Mouse (Mus musculus) liver, embryonic 13.5 days (tissue): ENCODE measurements around the gene Gamt. TPM values are rescaled to one million over a fixed set of nuclear protein-coding genes. Genes with fewer than 3 reads are reported as not detected.
A peak's percentile ranks its signal among the peaks of the same experiment; 100 is the strongest.

ENCODE experiments used
- ATAC-seq: fragments of 200-750 bp; cut with Nextera tagmentation; 2 replicates; pipeline ENCODE4 v1.8.0; 2017; ENCODE audit warnings: low read depth, mild to moderate bottlenecking, moderate number of reproducible peaks, moderate library complexity
- DNase-seq: peaks from one replicate; pipeline ENCODE4 v3.0.0; 2022
- H3K27ac ChIP-seq: fragments of 300-500 bp; sonication (generic); 2 replicates; pipeline ENCODE4 v1.5.1; 2015; ENCODE audit warnings: moderate library complexity, mild to moderate bottlenecking, inconsistent platforms
- H3K27me3 ChIP-seq: fragments of 300-500 bp; sonication (generic); 2 replicates; pipeline ENCODE4 v1.6.1; 2015; ENCODE audit warnings: mild to moderate bottlenecking, inconsistent platforms
- H3K36me3 ChIP-seq: fragments of 300-500 bp; sonication (generic); 2 replicates; pipeline ENCODE4 v1.6.1; 2015; ENCODE audit warnings: mild to moderate bottlenecking, inconsistent platforms
- H3K4me1 ChIP-seq: fragments of 300-500 bp; sonication (generic); replicated peaks from 2 replicates; pipeline ENCODE4 v1.6.1; 2015; ENCODE audit warnings: inconsistent platforms
- H3K4me2 ChIP-seq: fragments of 300-500 bp; sonication (generic); 2 replicates; pipeline ENCODE4 v1.6.1; 2015; ENCODE audit warnings: inconsistent platforms, mild to moderate bottlenecking, moderate library complexity
- H3K4me3 ChIP-seq: fragments of 300-500 bp; sonication (generic); replicated peaks from 2 replicates; pipeline ENCODE4 v1.5.1; 2015; ENCODE audit warnings: mild to moderate bottlenecking, inconsistent platforms
- H3K9ac ChIP-seq: fragments of 300-500 bp; sonication (generic); 2 replicates; pipeline ENCODE4 v1.6.1; 2015; ENCODE audit warnings: mild to moderate bottlenecking, inconsistent platforms
- H3K9me3 ChIP-seq: fragments of 300-500 bp; sonication (generic); replicated peaks from 2 replicates; pipeline ENCODE4 v1.6.1; 2016; ENCODE audit warnings: inconsistent platforms
- WGBS: fragments of 180-500 bp; shearing (Covaris S2); methylation state at CpG from one replicate; pipeline ENCODE4 v1.1.7; 2015; ENCODE audit not compliant: insufficient replicate concordance; 5-methylcytosine and 5-hydroxymethylcytosine counted together
- polyA plus RNA-seq: library from polyadenylated mRNA; unstranded; fragments of >200 nt; fragmentation: Nextera tagmentation; extraction: Ambion mirVana; gene quantifications from 2 replicates; pipeline ENCODE4 v1.2.1, GENCODE M21; 2015

Gene Gamt
- polyA plus RNA-seq, 1 experiment from 2014 or later: 57.2 TPM

DNA sequence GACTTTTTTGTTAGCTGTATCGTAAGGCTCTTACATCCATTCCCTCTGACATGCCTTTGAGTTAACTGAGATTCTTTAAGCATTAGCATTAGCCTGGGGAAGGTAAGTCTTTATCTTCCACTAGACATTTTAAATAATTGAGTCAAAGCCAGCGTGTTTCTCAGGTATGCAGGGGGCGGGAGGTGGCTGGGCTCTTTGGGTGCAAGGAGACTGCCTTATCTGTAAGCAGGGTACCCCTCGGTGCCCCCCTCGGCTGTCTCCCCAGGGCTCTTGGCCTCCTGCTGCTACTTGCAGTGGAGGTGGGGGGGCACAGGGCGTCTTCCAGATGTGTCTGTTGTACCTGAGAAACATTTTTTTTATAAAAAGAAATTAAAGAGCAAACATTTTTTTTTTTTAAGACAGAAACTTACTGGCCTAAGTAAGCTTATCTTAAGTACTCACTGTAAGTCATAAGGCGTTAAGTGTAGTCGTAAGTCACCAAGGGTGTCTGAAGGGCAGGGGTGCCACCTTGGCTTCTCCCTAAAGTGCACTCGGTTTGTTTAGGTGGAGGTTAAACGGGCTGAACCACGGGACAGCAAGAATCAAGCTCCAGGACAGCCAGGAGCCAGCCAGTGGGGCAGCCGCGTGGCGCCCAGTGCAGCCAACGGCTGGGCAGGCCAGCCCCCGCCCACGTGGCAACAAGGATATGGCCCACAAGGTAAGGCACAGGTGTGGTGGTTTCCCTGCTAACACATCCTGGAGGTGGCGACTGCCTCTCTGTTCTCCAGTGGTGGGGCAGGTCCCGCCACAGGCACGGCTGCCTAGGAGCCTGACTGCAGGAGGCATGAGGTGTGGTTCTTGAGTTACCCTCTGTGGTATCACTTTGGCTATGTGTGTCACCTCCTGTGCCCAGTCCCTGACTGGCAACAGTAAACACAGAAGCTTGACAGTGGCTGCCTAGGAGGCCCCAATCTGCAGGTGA lies 21.9 kb upstream of the Gamt start:
- Histone ChIP-seq H3K36me3 (peaks cover 99% of the 10 kb centered on the region), H3K4me1 (peaks cover 11% of the 10 kb centered on the region), H3K9ac (no peak overlapping the region), H3K27me3 (no peaks in the 10 kb centered on the region), H3K4me3 (no peak overlapping the region), H3K4me2 (no peak overlapping the region), H3K9me3 (no peaks in the 10 kb centered on the region), H3K27ac (no peak overlapping the region)
- no peak for ATAC-seq
- WGBS: 82% methylated on average over 20 of the region's 20 CpGs
- DNase-seq: no peak

DNA sequence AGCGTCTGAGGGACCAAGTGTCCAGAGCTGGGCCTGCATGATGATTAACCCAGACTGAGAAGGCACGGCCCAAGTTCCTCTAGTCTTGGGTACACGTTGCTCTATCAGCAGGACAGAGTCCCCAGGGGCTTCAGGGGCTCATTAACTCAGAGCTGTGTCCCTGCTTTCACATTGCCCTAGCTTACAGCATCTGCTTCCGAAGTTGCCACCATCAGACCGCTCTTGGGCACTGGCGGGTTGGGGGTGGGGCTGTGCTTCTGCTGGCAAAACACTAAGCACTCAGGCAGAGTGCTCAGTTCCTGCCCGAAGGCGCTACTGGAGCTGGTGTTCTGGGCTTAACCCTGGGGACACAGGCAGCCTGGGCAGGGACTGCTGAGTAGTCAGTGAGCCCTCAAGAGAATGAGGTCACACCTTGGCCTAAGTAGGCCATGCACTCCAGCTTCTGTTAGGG lies 21.1 kb upstream of the Gamt start:
- no peak for ATAC-seq
- no peaks in the 10 kb centered on the region for H3K27me3 ChIP-seq
- peaks cover 99% of the 10 kb centered on the region for H3K36me3 ChIP-seq
- H3K4me3 ChIP-seq: no peak overlapping the region
- 87% methylated on average over 8 of the region's 8 CpGs for WGBS
- no peak overlapping the region for H3K9ac ChIP-seq
- no peak for DNase-seq
- H3K4me1 ChIP-seq: peaks cover 11% of the 10 kb centered on the region
- no peaks in the 10 kb centered on the region for H3K9me3 ChIP-seq
- H3K27ac ChIP-seq: no peak overlapping the region
- H3K4me2 ChIP-seq: no peak overlapping the region

DNA sequence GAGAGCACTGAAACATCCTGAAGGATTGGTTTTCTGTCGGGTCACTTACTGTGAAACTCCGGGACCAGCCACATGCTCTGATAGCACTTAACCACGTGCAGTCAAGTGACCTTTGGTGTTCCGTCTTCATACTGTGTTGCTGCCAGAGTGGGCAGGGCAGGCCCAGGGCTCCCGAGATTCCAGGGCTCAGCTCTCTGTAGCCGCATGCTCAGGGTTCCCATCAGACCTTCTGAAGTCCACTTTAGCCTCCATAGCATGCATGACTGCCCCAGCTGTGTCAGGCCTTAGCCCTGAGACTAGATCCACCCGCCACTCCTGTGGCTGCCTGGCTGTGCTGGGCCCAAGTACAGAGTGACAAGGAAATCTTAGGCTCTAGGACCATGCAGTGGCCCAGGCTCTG lies 20.5 kb upstream of the Gamt start:
- ATAC-seq (no peak), DNase-seq (no peak)
- peaks cover 11% of the 10 kb centered on the region for H3K4me1 ChIP-seq
- WGBS: 76% methylated on average over 7 of the region's 7 CpGs
- H3K36me3 ChIP-seq: peaks cover 99% of the 10 kb centered on the region
- no peak overlapping the region for H3K27ac ChIP-seq
- no peaks in the 10 kb centered on the region for H3K27me3 ChIP-seq
- H3K4me3 ChIP-seq: no peak overlapping the region
- no peak overlapping the region for H3K9ac ChIP-seq
- no peak overlapping the region for H3K4me2 ChIP-seq
- no peaks in the 10 kb centered on the region for H3K9me3 ChIP-seq

DNA sequence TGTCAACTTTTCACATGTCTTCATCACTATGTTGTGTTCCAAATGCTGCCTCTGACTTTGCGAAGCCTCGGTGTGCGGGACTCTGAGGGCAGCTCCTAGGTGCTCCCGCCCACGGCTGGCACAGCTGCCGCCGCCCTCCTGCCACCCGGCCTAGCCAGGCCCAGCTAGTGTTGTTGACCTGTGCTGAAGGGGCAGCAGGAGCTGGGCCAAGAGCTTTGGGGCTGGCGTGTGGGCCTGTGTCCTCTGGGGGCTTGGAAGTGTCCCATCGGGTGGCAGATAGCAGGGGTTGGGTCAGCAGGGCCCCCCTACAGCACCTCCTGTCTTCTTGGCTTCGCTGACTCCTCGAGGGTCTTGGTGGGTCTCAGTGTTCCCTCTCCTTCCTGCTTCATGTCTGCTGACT lies 18.5 kb upstream of the Gamt start:
- no peaks in the 10 kb centered on the region for H3K9me3 ChIP-seq
- no peak for DNase-seq
- no peak overlapping the region for H3K4me3 ChIP-seq
- H3K27ac ChIP-seq: no peak overlapping the region
- WGBS: 92% methylated on average over 12 of the region's 12 CpGs
- no peak overlapping the region for H3K9ac ChIP-seq
- no peaks in the 10 kb centered on the region for H3K27me3 ChIP-seq
- H3K4me2 ChIP-seq: no peak overlapping the region
- peaks cover 100% of the 10 kb centered on the region for H3K36me3 ChIP-seq
- ATAC-seq: no peak
- peaks cover 23% of the 10 kb centered on the region for H3K4me1 ChIP-seq

DNA sequence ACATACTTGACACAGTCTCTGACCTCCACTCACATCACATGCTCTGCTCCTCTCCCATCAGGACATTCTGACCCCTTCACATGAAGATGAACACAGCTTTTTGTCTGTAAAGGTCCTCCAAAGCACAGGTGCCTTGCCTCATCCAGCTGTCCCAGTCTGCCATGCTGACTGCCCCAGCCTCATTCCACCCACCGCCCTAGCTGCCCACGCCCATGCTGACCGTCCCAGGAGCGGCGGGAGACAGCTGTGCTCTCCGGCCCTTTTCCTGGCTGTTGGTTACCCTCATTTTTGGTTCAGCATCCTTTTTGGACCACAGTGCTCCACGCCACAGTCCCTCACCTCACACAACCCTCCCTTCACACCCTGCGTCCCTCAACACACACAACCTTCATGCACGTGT lies 17.6 kb upstream of the Gamt start:
- H3K36me3 ChIP-seq: peaks cover 100% of the 10 kb centered on the region
- H3K4me2 ChIP-seq: no peak overlapping the region
- no peak overlapping the region for H3K4me3 ChIP-seq
- H3K27ac ChIP-seq: no peak overlapping the region
- WGBS: 92% methylated on average over 9 of the region's 9 CpGs
- ATAC-seq (no peak), DNase-seq (no peak)
- no peaks in the 10 kb centered on the region for H3K27me3 ChIP-seq
- H3K4me1 ChIP-seq: peaks cover 32% of the 10 kb centered on the region
- no peak overlapping the region for H3K9ac ChIP-seq
- no peaks in the 10 kb centered on the region for H3K9me3 ChIP-seq

DNA sequence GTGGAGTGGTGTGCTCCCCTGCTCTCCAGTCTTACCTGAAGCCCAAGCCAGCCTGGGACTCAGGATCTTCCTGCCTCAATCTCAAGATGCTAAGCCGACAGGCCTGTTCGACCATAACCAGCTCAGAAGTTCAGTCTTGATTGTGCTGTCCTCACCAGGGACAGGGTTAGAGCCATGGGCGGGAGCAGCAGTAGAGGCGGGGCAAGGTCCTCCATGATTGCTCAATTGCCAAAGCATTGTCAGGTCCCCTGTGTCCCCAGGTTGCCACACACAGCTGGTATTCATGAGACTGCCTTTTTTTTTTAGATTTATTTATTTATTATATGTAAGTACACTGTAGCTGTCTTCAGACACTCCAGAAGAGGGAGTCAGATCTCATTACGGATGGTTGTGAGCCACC lies 15.4 kb upstream of the Gamt start:
- ATAC-seq (no peak), DNase-seq (no peak)
- Histone ChIP-seq H3K36me3 (peaks cover 94% of the 10 kb centered on the region), H3K9ac (no peak overlapping the region), H3K4me2 (no peak overlapping the region), H3K4me1 (peaks cover 47% of the 10 kb centered on the region), H3K4me3 (no peak overlapping the region), H3K9me3 (no peaks in the 10 kb centered on the region), H3K27ac (no peak overlapping the region), H3K27me3 (no peaks in the 10 kb centered on the region)
- 78% methylated on average over 5 of the region's 5 CpGs for WGBS

DNA sequence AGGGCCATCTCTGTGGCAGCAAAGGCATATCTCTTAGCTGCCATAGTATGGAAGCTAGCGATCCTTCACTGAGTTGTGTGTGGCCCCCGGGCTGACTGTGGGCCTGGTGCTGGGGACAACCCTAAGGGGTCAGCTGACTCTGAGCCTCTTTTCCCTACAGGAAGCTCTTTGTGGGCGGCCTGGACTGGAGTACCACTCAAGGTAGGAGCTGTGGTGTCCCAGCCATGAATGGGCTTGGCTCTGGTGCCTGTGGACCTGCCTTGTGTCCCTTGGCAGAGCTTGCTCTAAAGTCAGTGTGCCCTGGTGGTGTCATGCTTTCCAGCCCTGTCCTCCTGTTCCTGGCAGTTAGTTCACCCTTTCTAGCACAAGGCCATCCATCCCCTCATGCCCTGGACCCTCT lies 13.0 kb upstream of the Gamt start:
- no peak for ATAC-seq
- Histone ChIP-seq H3K36me3 (peaks cover 89% of the 10 kb centered on the region), H3K9me3 (no peaks in the 10 kb centered on the region), H3K4me3 (no peak overlapping the region), H3K9ac (0 out of 2 replicates have a peak overlapping the region, but pooled peaks have one; percentile 52), H3K4me1 (peaks cover 66% of the 10 kb centered on the region), H3K27me3 (no peaks in the 10 kb centered on the region), H3K4me2 (no peak overlapping the region), H3K27ac (peak overlapping the region; percentile 96)
- WGBS: 79% methylated on average over 3 of the region's 3 CpGs
- DNase-seq: no peak

DNA sequence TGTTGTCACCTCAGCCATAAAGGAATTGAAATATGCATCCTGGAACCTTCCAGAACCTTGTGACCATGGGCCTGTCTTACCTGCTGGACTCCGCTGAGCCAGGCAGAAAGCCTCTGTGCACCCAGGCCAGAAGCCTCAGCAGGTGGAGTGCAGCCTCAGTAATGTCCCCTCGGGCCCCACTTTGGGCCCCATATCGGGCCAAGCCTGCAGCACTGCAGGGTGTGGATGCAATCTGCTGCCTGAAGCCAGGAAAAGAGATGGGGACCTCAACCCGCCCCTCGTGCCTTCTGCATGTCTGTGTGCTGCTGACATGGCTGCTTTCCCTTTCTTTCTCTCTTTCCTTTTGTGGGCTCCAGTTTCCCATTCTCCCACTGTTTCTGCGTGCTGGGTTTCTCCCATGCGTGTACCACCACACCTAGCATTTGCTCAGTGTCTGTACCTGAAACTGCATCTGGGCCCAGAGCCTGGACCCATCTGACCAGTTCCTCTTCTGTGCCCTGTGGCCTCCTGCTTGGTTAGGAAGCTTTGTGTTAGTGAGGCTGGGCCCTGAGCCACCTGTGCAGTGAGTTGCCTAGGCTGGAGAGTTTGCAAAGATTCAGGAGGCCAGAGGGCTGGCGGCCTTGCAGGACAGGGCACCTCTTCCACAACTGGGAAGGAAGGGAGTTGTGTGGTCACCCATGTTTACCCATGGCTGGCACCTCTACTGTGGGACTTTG lies 11.2 kb upstream of the Gamt start:
- H3K9ac ChIP-seq: peak overlapping the region; percentile 100
- H3K4me2 ChIP-seq: peak overlapping the region; percentile 88
- peak overlapping the region; percentile 98 for H3K4me3 ChIP-seq
- peak overlapping the region; percentile 96 for H3K27ac ChIP-seq
- 63% methylated on average over 8 of the region's 8 CpGs for WGBS
- no peaks in the 10 kb centered on the region for H3K27me3 ChIP-seq
- ATAC-seq: peak; percentile 77
- H3K4me1 ChIP-seq: peaks cover 84% of the 10 kb centered on the region
- H3K9me3 ChIP-seq: no peaks in the 10 kb centered on the region
- peak; percentile 66 for DNase-seq
- peaks cover 87% of the 10 kb centered on the region for H3K36me3 ChIP-seq

DNA sequence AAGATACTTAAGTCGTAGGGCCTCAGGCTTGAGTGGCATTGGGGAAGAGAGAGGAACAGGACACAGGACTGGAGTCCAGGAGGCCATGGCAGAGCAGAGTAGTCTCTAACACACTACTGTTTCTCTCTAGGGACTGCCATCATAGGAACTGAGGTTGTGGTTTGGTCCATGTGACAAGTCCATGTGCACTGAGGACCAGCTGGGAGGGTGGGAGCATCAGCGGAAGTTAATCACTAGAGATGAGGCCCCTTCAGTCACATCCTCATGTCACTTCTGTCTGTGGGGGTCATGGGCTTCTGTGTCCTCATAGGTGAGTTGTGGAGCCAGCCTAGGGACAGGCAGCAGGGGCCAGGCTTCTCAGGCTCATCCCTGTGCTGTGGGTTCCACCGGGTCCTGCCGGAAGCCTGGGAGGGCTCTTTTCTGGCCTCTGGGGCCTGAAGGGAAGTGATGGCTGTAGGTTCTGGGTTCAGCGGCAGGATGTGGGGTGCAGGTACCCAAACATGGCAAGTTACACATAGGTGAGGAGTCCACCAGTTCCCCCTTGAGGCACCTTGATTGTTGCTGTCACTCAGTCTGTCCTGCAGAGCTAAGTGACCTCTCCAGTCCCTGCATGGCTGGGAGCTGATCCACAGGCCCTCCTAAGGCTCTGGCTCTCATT lies 10.5 kb upstream of the Gamt start:
- ATAC-seq (no peak), DNase-seq (no peak)
- H3K4me1 ChIP-seq: peaks cover 91% of the 10 kb centered on the region
- no peaks in the 10 kb centered on the region for H3K27me3 ChIP-seq
- H3K4me2 ChIP-seq: peak overlapping the region; percentile 88
- no peaks in the 10 kb centered on the region for H3K9me3 ChIP-seq
- peaks cover 81% of the 10 kb centered on the region for H3K36me3 ChIP-seq
- peak overlapping the region; percentile 100 for H3K9ac ChIP-seq
- H3K4me3 ChIP-seq: peak overlapping the region; percentile 98
- peak overlapping the region; percentile 96 for H3K27ac ChIP-seq
- WGBS: 57% methylated on average over 5 of the region's 5 CpGs

DNA sequence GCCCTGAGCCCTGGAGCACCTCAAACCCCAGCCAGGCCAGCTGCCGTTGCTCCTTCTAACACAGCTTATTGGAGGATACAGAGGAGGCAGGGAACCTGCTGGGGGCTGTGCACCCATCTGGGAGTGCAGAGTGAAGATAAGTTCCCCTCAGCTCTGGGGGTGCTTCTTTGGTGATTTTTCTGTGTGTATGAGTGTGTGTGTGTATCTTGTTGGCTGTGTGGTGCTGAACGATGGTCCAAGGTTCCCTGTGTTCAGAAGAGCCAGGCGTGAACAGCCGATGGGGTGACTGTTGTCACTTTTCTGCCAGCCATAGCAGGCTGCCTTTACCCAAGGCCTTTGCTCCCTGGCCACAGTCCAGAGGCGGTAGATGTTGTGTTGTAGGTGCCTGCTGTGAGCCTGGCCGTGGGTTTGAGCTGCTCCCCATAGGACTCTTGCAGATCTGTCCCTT lies 9.9 kb upstream of the Gamt start:
- DNase-seq: peak; percentile 68
- Histone ChIP-seq H3K27me3 (no peaks in the 10 kb centered on the region), H3K27ac (peak overlapping the region; percentile 96), H3K36me3 (peaks cover 75% of the 10 kb centered on the region), H3K9me3 (no peaks in the 10 kb centered on the region), H3K9ac (peak overlapping the region; percentile 100), H3K4me3 (peak overlapping the region; percentile 98), H3K4me2 (peak overlapping the region; percentile 88), H3K4me1 (peaks cover 93% of the 10 kb centered on the region)
- 43% methylated on average over 6 of the region's 6 CpGs for WGBS
- peak; percentile 83 for ATAC-seq

DNA sequence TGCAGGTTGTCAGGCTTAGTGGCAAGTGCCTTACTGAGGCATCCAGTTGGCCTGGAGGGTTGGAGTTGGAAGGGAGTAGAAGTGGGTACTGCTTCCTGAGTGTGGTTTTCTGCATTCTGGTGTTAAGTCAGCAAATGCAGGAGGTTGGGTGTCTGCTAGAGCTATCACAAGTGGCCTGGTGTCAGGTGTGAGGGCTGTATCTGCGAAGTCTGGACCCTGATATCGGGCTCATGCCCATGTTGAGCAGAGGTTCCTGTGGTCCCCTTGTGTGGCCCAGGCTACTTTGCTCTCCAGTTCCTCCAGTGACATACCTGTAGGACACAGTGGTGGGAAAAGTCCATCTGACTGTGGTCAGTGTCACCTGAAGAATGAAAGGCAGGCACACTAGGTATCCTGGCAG lies 9.3 kb upstream of the Gamt start:
- peak overlapping the region; percentile 100 for H3K9ac ChIP-seq
- H3K4me1 ChIP-seq: peaks cover 93% of the 10 kb centered on the region
- H3K4me2 ChIP-seq: peak overlapping the region; percentile 88
- H3K27me3 ChIP-seq: no peaks in the 10 kb centered on the region
- peak overlapping the region; percentile 98 for H3K4me3 ChIP-seq
- peak overlapping the region; percentile 96 for H3K27ac ChIP-seq
- peaks cover 69% of the 10 kb centered on the region for H3K36me3 ChIP-seq
- 32% methylated on average over 2 of the region's 2 CpGs for WGBS
- ATAC-seq (peak; percentile 51), DNase-seq (no peak)
- no peaks in the 10 kb centered on the region for H3K9me3 ChIP-seq
